In the genomic region with DNA sequence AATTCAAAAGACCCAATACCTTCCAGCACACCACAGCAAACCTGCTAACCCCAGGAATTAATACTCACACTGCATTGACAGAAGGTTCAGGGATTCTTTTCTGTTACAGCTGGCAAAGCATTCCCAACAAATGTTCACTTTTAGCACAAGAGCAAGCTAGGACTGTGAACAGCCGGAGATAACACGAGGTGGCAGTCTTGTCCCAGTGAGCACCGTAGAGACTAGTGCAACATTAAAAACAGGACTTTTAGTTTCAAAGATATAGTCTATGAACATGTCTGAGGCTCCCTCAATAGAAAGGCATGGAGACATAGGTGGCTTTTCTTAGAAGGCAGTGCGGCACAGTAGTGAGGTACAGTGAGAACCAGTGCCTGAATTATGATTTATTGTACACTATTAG, we compare ENCODE assay signal across 9 mouse cellular contexts. TPM values are rescaled to one million over a fixed set of nuclear protein-coding genes. Genes with fewer than 3 reads are reported as not detected.
DNase-seq lines count a peak whose midpoint lies in the region; ATAC-seq and TF ChIP-seq lines count a peak whose summit lies in the region.
"Had no signal": no experiment of that assay in that cellular context is flagged by ENCODE, and none has a peak within 500 bp of the region (broad histone marks: within the 10 kb centered on the region; RNA-seq: fewer than 3 reads in every experiment).

No protein-coding gene starts in this region.

- H3K27me3 ChIP-seq in heart, embryonic 12.5 days (replicated peaks), result no peaks in the 10 kb centered on the region
- H3K27me3 ChIP-seq in intestine, postnatal 0 days (replicated peaks; ENCODE audit: control insufficient read depth, insufficient read depth, low read length), result no peaks in the 10 kb centered on the region

- H3K4me3 ChIP-seq in heart, embryonic 12.5 days, result no peak overlapping the region
- no peak overlapping the region for H3K4me3 ChIP-seq in intestine, postnatal 0 days (ENCODE audit: low read depth, low read length)
- no peak overlapping the region for H3K4me3 ChIP-seq in left cerebral cortex, adult 2 months

- 67% methylated on average over 4 of the region's 4 CpGs for WGBS in heart, embryonic 12.5 days
- WGBS in intestine, postnatal 0 days, result 62% methylated on average over 4 of the region's 4 CpGs

- H3K9ac ChIP-seq in heart, embryonic 12.5 days, result no peak overlapping the region
- H3K9ac ChIP-seq in intestine, postnatal 0 days (ENCODE audit: low read depth, low read length), result no peak overlapping the region

- no peaks in the 10 kb centered on the region for H3K9me3 ChIP-seq in heart, embryonic 12.5 days (replicated peaks)
- no peaks in the 10 kb centered on the region for H3K9me3 ChIP-seq in intestine, postnatal 0 days (ENCODE audit: control insufficient read depth)
- H3K9me3 ChIP-seq: G1E had no signal

- ATAC-seq in heart, embryonic 12.5 days (ENCODE audit: insufficient number of reproducible peaks, low FRiP score), result no peak
- ATAC-seq in intestine, postnatal 0 days, result no peak

- H3K36me3 ChIP-seq in heart, embryonic 12.5 days, result no peaks in the 10 kb centered on the region
- no peaks in the 10 kb centered on the region for H3K36me3 ChIP-seq in intestine, postnatal 0 days (ENCODE audit: control insufficient read depth, insufficient read depth)
- H3K36me3 ChIP-seq: G1E had no signal

- H3K27ac ChIP-seq in heart, embryonic 12.5 days (ENCODE audit: poor library complexity, severe bottlenecking), result no peak overlapping the region
- H3K27ac ChIP-seq in intestine, postnatal 0 days (ENCODE audit: low read depth, low read length), result no peak overlapping the region
- H3K27ac ChIP-seq in left cerebral cortex, adult 2 months, result no peak overlapping the region

- H3K4me2 ChIP-seq in heart, embryonic 12.5 days, result no peak overlapping the region
- H3K4me2 ChIP-seq in intestine, postnatal 0 days (replicated peaks; ENCODE audit: low read depth), result no peak overlapping the region

- peak; percentile 79 for TF ChIP-seq CTCF in intestine, postnatal 0 days (IDR thresholded peaks at IDR 0.05; ENCODE audit: low read depth)
- TF ChIP-seq CTCF in left cerebral cortex, adult 2 months (IDR thresholded peaks at IDR 0.05), result peak; percentile 71

- peak; percentile 50 for DNase-seq in heart, postnatal 4 days
- DNase-seq in left cerebral cortex, adult 2 months (ENCODE audit: extremely low spot score in 1 of 2, low spot score in 2 of 2), result peak; percentile 46 to 53
- peak; percentile 24 for DNase-seq in ovary, postnatal 36 days (ENCODE audit: low spot score)
- DNase-seq in cerebellum, adult 9-11 months, result no peak
- DNase-seq in adrenal gland, postnatal 25 days, result no peak
- DNase-seq in retina, postnatal 1 day, result no peak

- peaks cover 4% of the 10 kb centered on the region; the same call in 1 of the 2 replicates for H3K4me1 ChIP-seq in heart, embryonic 12.5 days (replicated peaks)
- no peaks in the 10 kb centered on the region for H3K4me1 ChIP-seq in intestine, postnatal 0 days (replicated peaks; ENCODE audit: control insufficient read depth, insufficient read depth, low read length)

- intact Hi-C loops in left cerebral cortex, adult 2 months (cut with DNase I), result loop anchor here (1.0 to 10.0 kb wide), 3 partner anchors 96 to 500 kb away; a partner anchor contains a TSS

RNA-seq across cellular contexts. Expression of a gene that starts 38.2 kb away (rescaled TPM):
- 1 to 10 TPM in 1 of 2 experiments, under 1 TPM in 1; 0.81 to 1.8 TPM for total RNA-seq in heart, postnatal 4 days (2021)
- 3.8 and 4.2 TPM in 2 replicates for polyA plus RNA-seq in heart, embryonic 12.5 days (2016; fragmentation: Nextera tagmentation; extraction: Ambion mirVana)
- 3.0 and 3.3 TPM in 2 replicates for polyA plus RNA-seq in intestine, postnatal 0 days (2015; fragmentation: Nextera tagmentation; extraction: Ambion mirVana)
- 1 to 10 TPM; 1.1 to 1.6 TPM for total RNA-seq in left cerebral cortex, adult 2 months (2021)
- total RNA-seq in adrenal gland, postnatal 25 days (2021), result 4.2 and 5.9 TPM in 2 replicates

RNA-seq across cellular contexts. Expression of a gene that starts 38.8 kb away (rescaled TPM):
- 10 to 100 TPM; 85.7 to 88.5 TPM for total RNA-seq in heart, postnatal 4 days (2021)
- polyA plus RNA-seq in heart, embryonic 12.5 days (2016; fragmentation: Nextera tagmentation; extraction: Ambion mirVana), result 20.9 and 23.6 TPM in 2 replicates
- polyA plus RNA-seq in intestine, postnatal 0 days (2015; fragmentation: Nextera tagmentation; extraction: Ambion mirVana), result 19.3 and 23.3 TPM in 2 replicates
- 100 to 1,000 TPM; 124 TPM for total RNA-seq in left cerebral cortex, adult 2 months (2021)
- total RNA-seq in adrenal gland, postnatal 25 days (2021), result 104 and 112 TPM in 2 replicates

RNA-seq across cellular contexts. Expression of a gene that starts 55.5 kb away (rescaled TPM):
- total RNA-seq in heart, postnatal 4 days (2021), result 1 to 10 TPM; 2.3 to 4.0 TPM
- 2.3 and 11.3 TPM in 2 replicates for polyA plus RNA-seq in heart, embryonic 12.5 days (2016; fragmentation: Nextera tagmentation; extraction: Ambion mirVana)
- 0.99 and 1.1 TPM in 2 replicates for polyA plus RNA-seq in intestine, postnatal 0 days (2015; fragmentation: Nextera tagmentation; extraction: Ambion mirVana)
- not detected for total RNA-seq in left cerebral cortex, adult 2 months (2021)
- total RNA-seq in adrenal gland, postnatal 25 days (2021), result 10.5 and 672 TPM in 2 replicates
- total RNA-seq: G1E had no signal
- polyA plus RNA-seq: G1E had no signal

Comparison
In these comparisons a context has a peak if more than half of its experiments do, and no peak if none do; other contexts are left out.
1. DNase-seq: peak in heart, postnatal 4 days (single experiment), left cerebral cortex, adult 2 months (2 of 2) and ovary, postnatal 36 days (single experiment); none in cerebellum, adult 9-11 months (single experiment), adrenal gland, postnatal 25 days (single experiment) and retina, postnatal 1 day (single experiment).